ENCODE assay signal across 8 mouse cellular contexts in genomic region chr6:125098513-125098912, GRCm38 (mm10). TPM values are rescaled to one million over a fixed set of nuclear protein-coding genes. Genes with fewer than 3 reads are reported as not detected.
DNase-seq lines count a peak whose midpoint lies in the region; ATAC-seq and TF ChIP-seq lines count a peak whose summit lies in the region.

No protein-coding gene starts in this region.

- TF ChIP-seq POLR2A in cortical plate, adult 2 months (IDR thresholded peaks at IDR 0.05; ENCODE audit: extremely low read depth, insufficient read depth, low read length): no peak

- peak overlapping the region; percentile 98 for H3K27ac ChIP-seq in layer of hippocampus, adult 2 months
- H3K27ac ChIP-seq in cortical plate, adult 2 months (ENCODE audit: insufficient read depth, low read length): no peak overlapping the region
- H3K27ac ChIP-seq in hindbrain, embryonic 13.5 days: peak overlapping the region; percentile 88
- H3K27ac ChIP-seq in midbrain, embryonic 16.5 days (ENCODE audit: low read length): peak overlapping the region; percentile 4; the same call in 1 of the 2 replicates

- H3K9me3 ChIP-seq in hindbrain, embryonic 13.5 days: no peaks in the 10 kb centered on the region
- no peaks in the 10 kb centered on the region for H3K9me3 ChIP-seq in midbrain, embryonic 16.5 days (replicated peaks; ENCODE audit: control insufficient read depth, low read length, poor library complexity, severe bottlenecking)

- H3K36me3 ChIP-seq in hindbrain, embryonic 13.5 days: peaks cover 52% of the 10 kb centered on the region
- H3K36me3 ChIP-seq in midbrain, embryonic 16.5 days (ENCODE audit: control insufficient read depth, insufficient read depth, low read length): peaks cover 22% of the 10 kb centered on the region

- H3K27me3 ChIP-seq in hindbrain, embryonic 13.5 days: no peaks in the 10 kb centered on the region
- H3K27me3 ChIP-seq in midbrain, embryonic 16.5 days (ENCODE audit: control insufficient read depth, insufficient read depth, low read depth, low read length): no peaks in the 10 kb centered on the region

- 52% methylated on average over 3 of the region's 3 CpGs for WGBS in hindbrain, embryonic 13.5 days
- 53% methylated on average over 3 of the region's 3 CpGs for WGBS in midbrain, embryonic 16.5 days

- ATAC-seq in hindbrain, embryonic 13.5 days (ENCODE audit: low FRiP score): no peak
- no peak for ATAC-seq in midbrain, embryonic 16.5 days

- no peak for TF ChIP-seq CTCF in layer of hippocampus, adult 2 months (conservative IDR thresholded peaks at IDR 0.05)
- TF ChIP-seq CTCF in cortical plate, adult 2 months (IDR thresholded peaks at IDR 0.05; ENCODE audit: extremely low read depth, insufficient read depth, low read length): no peak

- H3K4me2 ChIP-seq in hindbrain, embryonic 13.5 days: peak overlapping the region; percentile 89
- H3K4me2 ChIP-seq in midbrain, embryonic 16.5 days (ENCODE audit: low read length): peak overlapping the region; percentile 70

- peak overlapping the region; percentile 85 for H3K4me3 ChIP-seq in layer of hippocampus, adult 2 months
- H3K4me3 ChIP-seq in cortical plate, adult 2 months (ENCODE audit: insufficient read depth, low read length): peak overlapping the region; percentile 94
- peak overlapping the region; percentile 98 for H3K4me3 ChIP-seq in hindbrain, embryonic 13.5 days
- peak overlapping the region; percentile 94 for H3K4me3 ChIP-seq in midbrain, embryonic 16.5 days (ENCODE audit: low read depth, low read length)

- peaks cover 19% of the 10 kb centered on the region for H3K4me1 ChIP-seq in cortical plate, adult 2 months (ENCODE audit: control insufficient read depth, insufficient read depth, low read length)
- H3K4me1 ChIP-seq in hindbrain, embryonic 13.5 days (replicated peaks): peaks cover 34% of the 10 kb centered on the region
- H3K4me1 ChIP-seq in midbrain, embryonic 16.5 days (ENCODE audit: control insufficient read depth, insufficient read depth, low read length): peaks cover 29% of the 10 kb centered on the region

- peak overlapping the region; percentile 97 for H3K9ac ChIP-seq in hindbrain, embryonic 13.5 days
- peak overlapping the region; percentile 73 for H3K9ac ChIP-seq in midbrain, embryonic 16.5 days (ENCODE audit: low read depth, low read length)

- DNase-seq in layer of hippocampus, adult 2 months (ENCODE audit: low spot score in 2 of 2): no peak
- no peak for DNase-seq in layer of hippocampus, adult 8-10 months (ENCODE audit: low spot score in 2 of 2)
- DNase-seq in right cerebral cortex, postnatal 10 days (ENCODE audit: low spot score in 2 of 2): no peak
- DNase-seq in layer of hippocampus, adult 18-20 months (ENCODE audit: low spot score in 2 of 2): no peak
- no peak for DNase-seq in urinary bladder, postnatal 14 days (ENCODE audit: low spot score)

RNA-seq across cellular contexts. Expression of gene Chd4, which starts 2.7 kb away (rescaled TPM):
- 100 to 1,000 TPM; 176 to 185 TPM for total RNA-seq in layer of hippocampus, adult 2 months (2021)
- 100 to 1,000 TPM; 159 to 187 (median 175) TPM for total RNA-seq in layer of hippocampus, adult 8-10 months (2022)
- polyA plus RNA-seq in cortical plate, adult 2 months (2012; rRNA removed): 79.0 and 80.7 TPM in 2 replicates
- polyA plus RNA-seq in hindbrain, embryonic 13.5 days (2015; fragmentation: Nextera tagmentation; extraction: Ambion mirVana): 123 and 126 TPM in 2 replicates
- polyA plus RNA-seq in midbrain, embryonic 16.5 days (2015; fragmentation: Nextera tagmentation; extraction: Ambion mirVana): 59.7 and 74.3 TPM in 2 replicates
- 100 to 1,000 TPM; 153 to 176 TPM for total RNA-seq in layer of hippocampus, adult 18-20 months (2021)

RNA-seq across cellular contexts. Expression of gene Lpar5, which starts 30.8 kb away (rescaled TPM):
- 1 to 10 TPM in 1 of 2 experiments, under 1 TPM in 1; 0.61 to 1.1 TPM for total RNA-seq in layer of hippocampus, adult 2 months (2021)
- 1 to 10 TPM in 3 of 4 experiments, under 1 TPM in 1; 0.23 to 3.9 (median 1.9) TPM for total RNA-seq in layer of hippocampus, adult 8-10 months (2022)
- 1.0 and 1.3 TPM in 2 replicates for polyA plus RNA-seq in cortical plate, adult 2 months (2012; rRNA removed)
- 0.55 and 0.65 TPM in 2 replicates for polyA plus RNA-seq in hindbrain, embryonic 13.5 days (2015; fragmentation: Nextera tagmentation; extraction: Ambion mirVana)
- 0.45 and 0.60 TPM in 2 replicates for polyA plus RNA-seq in midbrain, embryonic 16.5 days (2015; fragmentation: Nextera tagmentation; extraction: Ambion mirVana)
- under 1 TPM; 0.56 to 0.87 TPM for total RNA-seq in layer of hippocampus, adult 18-20 months (2021)

RNA-seq across cellular contexts. Expression of gene Nop2, which starts 33.2 kb away (rescaled TPM):
- 10 to 100 TPM; 30.8 to 31.7 TPM for total RNA-seq in layer of hippocampus, adult 2 months (2021)
- total RNA-seq in layer of hippocampus, adult 8-10 months (2022): 10 to 100 TPM; 33.0 to 33.9 (median 33.5) TPM
- polyA plus RNA-seq in cortical plate, adult 2 months (2012; rRNA removed): 20.0 and 21.5 TPM in 2 replicates
- polyA plus RNA-seq in hindbrain, embryonic 13.5 days (2015; fragmentation: Nextera tagmentation; extraction: Ambion mirVana): 47.9 and 48.6 TPM in 2 replicates
- polyA plus RNA-seq in midbrain, embryonic 16.5 days (2015; fragmentation: Nextera tagmentation; extraction: Ambion mirVana): 49.2 and 49.3 TPM in 2 replicates
- 10 to 100 TPM; 31.3 to 32.4 TPM for total RNA-seq in layer of hippocampus, adult 18-20 months (2021)

RNA-seq across cellular contexts. Expression of gene Iffo1, which starts 46.5 kb away (rescaled TPM):
- 10 to 100 TPM; 69.9 to 71.9 TPM for total RNA-seq in layer of hippocampus, adult 2 months (2021)
- 10 to 100 TPM; 67.2 to 78.4 (median 74.4) TPM for total RNA-seq in layer of hippocampus, adult 8-10 months (2022)
- polyA plus RNA-seq in cortical plate, adult 2 months (2012; rRNA removed): 96.9 and 97.6 TPM in 2 replicates
- 17.2 and 19.7 TPM in 2 replicates for polyA plus RNA-seq in hindbrain, embryonic 13.5 days (2015; fragmentation: Nextera tagmentation; extraction: Ambion mirVana)
- polyA plus RNA-seq in midbrain, embryonic 16.5 days (2015; fragmentation: Nextera tagmentation; extraction: Ambion mirVana): 21.1 and 21.2 TPM in 2 replicates
- 10 to 100 TPM; 63.0 to 69.1 TPM for total RNA-seq in layer of hippocampus, adult 18-20 months (2021)

RNA-seq across cellular contexts. Expression of gene Acrbp, which starts 49.0 kb away (rescaled TPM):
- 10 to 100 TPM; 15.9 to 19.2 TPM for total RNA-seq in layer of hippocampus, adult 2 months (2021)
- total RNA-seq in layer of hippocampus, adult 8-10 months (2022): 10 to 100 TPM; 12.8 to 20.9 (median 15.6) TPM
- 17.3 and 19.4 TPM in 2 replicates for polyA plus RNA-seq in cortical plate, adult 2 months (2012; rRNA removed)
- 17.5 and 19.7 TPM in 2 replicates for polyA plus RNA-seq in hindbrain, embryonic 13.5 days (2015; fragmentation: Nextera tagmentation; extraction: Ambion mirVana)
- 18.0 and 18.3 TPM in 2 replicates for polyA plus RNA-seq in midbrain, embryonic 16.5 days (2015; fragmentation: Nextera tagmentation; extraction: Ambion mirVana)
- total RNA-seq in layer of hippocampus, adult 18-20 months (2021): 10 to 100 TPM; 15.7 to 17.7 TPM
